Mouse (Mus musculus) bone marrow macrophage, adult 2 months (primary cell): Measurements from ENCODE around the gene Slc51b. TPM values are rescaled to one million over a fixed set of nuclear protein-coding genes. Genes with fewer than 3 reads are reported as not detected.

Experiments
- H3K27ac ChIP-seq: 2 replicates; pipeline ENCODE4 v1.5.1; 2012; ENCODE audit warnings: low read depth, low read length; ENCODE audit not compliant: insufficient read depth
- H3K4me1 ChIP-seq: 2 replicates; pipeline ENCODE4 v1.6.1; 2012; ENCODE audit warnings: low read length; ENCODE audit not compliant: control insufficient read depth, insufficient read depth
- H3K4me3 ChIP-seq: 2 replicates; pipeline ENCODE4 v1.5.1; 2012; ENCODE audit warnings: mild to moderate bottlenecking, low read length, moderate library complexity; ENCODE audit not compliant: insufficient read depth
- CTCF ChIP-seq: IDR thresholded peaks from 2 replicates; pipeline ENCODE4 v1.5.1; 2012; ENCODE audit warnings: low read depth, mild to moderate bottlenecking, low read length, moderate library complexity
- POLR2A ChIP-seq: IDR thresholded peaks from 2 replicates; pipeline ENCODE4 v1.6.1; 2012; ENCODE audit warnings: mild to moderate bottlenecking, low read depth, low read length, borderline replicate concordance
- polyA plus RNA-seq: library from polyadenylated mRNA; stranded (reverse); fragments of >200 nt; gene quantifications from 2 replicates; pipeline ENCODE4 v1.2.4, GENCODE M21; 2012; ENCODE audit not compliant: missing spikeins, insufficient read depth, insufficient read length

The Slc51b gene
- polyA plus RNA-seq, 1 experiment = not detected

DNA sequence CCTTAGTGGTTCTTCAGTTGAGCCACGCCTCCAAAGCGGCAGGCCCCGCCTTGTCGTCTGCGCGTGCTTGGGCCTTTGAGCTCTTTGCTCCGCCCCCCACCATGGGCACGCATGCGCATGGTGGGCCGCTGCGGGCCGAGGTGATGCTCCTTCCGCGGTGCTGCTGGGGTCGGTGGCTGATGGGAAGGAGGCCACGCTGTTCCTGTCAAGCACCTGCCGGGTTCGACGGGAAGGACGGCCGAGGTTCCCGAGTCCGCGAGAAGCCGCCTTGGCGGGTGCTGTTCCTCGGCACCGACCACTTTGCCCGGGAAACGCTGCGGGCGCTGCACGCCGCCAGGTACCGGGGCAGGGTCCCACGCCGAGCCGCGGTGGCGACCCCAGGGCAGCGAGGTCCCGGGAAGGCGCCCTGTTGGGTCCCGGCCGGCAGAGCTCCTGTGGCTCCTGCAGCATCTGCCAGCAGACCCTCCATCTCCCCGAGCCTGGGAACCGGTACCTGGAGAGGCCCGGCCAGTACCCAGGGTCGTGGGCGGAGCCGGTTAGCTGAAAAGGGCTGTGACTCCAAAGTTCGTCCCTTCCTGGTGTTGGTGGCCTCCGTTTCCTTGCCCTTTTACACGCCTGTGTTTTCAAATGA lies 13.0 kb upstream of the Slc51b start, which contains the start of gene Mtfmt:
Gene Mtfmt, plus strand, starts transcription at position 112 of the 631 bp plus-strand sequence.
- peak within 1 kb of the TSS; percentile 84 for H3K4me3 ChIP-seq
- H3K27ac ChIP-seq = no peak within 1 kb of the TSS
- H3K4me1 ChIP-seq = peaks cover 9% of the 10 kb centered on the region; the same call in 1 of the 2 replicates
- TF ChIP-seq POLR2A = no peak
- no peak for TF ChIP-seq CTCF

- H3K27ac ChIP-seq = no peak overlapping the region
- H3K4me3 ChIP-seq = no peak overlapping the region
- no peak for TF ChIP-seq POLR2A
- H3K4me1 ChIP-seq = peaks cover 9% of the 10 kb centered on the region; the same call in 1 of the 2 replicates
These were observed 12.5 kb upstream of the Slc51b start for GRCm38 (mm10) chr9:65435211-65435610.

DNA sequence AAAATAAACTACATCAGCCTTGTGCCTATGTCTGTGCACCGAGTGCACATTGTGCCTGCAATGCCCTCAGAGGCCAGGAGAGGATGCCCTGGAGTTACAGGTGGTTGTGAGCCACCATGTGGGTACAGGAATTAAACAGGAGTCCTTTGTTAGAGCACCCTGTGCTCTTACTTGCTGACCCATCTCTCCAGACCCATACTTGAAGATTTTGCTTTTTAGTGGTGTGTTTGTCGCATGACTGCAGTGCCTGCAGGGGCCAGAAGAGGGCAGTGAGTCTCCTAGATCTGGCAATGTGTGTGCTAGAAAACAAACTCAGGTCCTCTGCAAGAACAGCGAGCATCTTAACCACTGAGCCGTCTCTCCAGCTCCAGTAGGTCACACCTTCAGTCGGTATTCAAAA lies 11.4 kb upstream of the Slc51b start:
- Histone ChIP-seq H3K27ac (no peak overlapping the region), H3K4me1 (peaks cover 9% of the 10 kb centered on the region; the same call in 1 of the 2 replicates), H3K4me3 (no peak overlapping the region)
- TF ChIP-seq CTCF (peak; percentile 45), POLR2A (no peak)

DNA sequence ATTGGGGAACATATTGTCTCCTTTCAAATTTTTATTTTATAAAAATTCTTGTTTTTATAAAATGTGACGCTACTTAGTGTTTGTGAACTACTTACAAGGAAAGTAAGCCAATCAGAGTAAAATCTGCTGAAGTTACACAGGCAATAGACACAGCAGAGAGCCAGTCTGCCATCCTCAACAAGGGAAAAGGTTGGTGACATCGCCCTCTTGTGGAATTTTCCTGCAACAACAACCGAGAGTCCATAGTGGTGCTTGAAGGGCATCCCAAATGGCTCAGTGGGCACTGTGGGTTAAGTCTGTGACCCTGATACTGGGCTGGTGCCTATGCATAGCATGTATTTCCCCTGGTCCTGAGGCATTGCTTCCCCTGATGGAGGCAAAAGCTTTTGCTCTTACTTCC lies 9.5 kb upstream of the Slc51b start:
- H3K4me1 ChIP-seq = peaks cover 9% of the 10 kb centered on the region; the same call in 1 of the 2 replicates
- peak; percentile 31; the same call in 1 of the 2 replicates for TF ChIP-seq CTCF
- no peak for TF ChIP-seq POLR2A
- no peak overlapping the region for H3K27ac ChIP-seq
- no peak overlapping the region for H3K4me3 ChIP-seq

- TF ChIP-seq CTCF = no peak
- TF ChIP-seq POLR2A = no peak
These were observed 8.2 kb upstream of the Slc51b start for GRCm38 (mm10) chr9:65430921-65431320.

GRCm38 (mm10) chr9:65430401-65430800 lies 7.6 kb upstream of the Slc51b start:
- Histone ChIP-seq H3K4me1 (peaks cover 6% of the 10 kb centered on the region; the same call in 1 of the 2 replicates), H3K27ac (no peak overlapping the region), H3K4me3 (no peak overlapping the region)
- TF ChIP-seq CTCF (no peak), POLR2A (no peak)

More at GRCm38 (mm10) chr9:65430921-65431320, 8.2 kb upstream of the Slc51b start:
- no peak overlapping the region for H3K4me3 ChIP-seq
- no peak overlapping the region for H3K27ac ChIP-seq
- peaks cover 6% of the 10 kb centered on the region; the same call in 1 of the 2 replicates for H3K4me1 ChIP-seq

DNA sequence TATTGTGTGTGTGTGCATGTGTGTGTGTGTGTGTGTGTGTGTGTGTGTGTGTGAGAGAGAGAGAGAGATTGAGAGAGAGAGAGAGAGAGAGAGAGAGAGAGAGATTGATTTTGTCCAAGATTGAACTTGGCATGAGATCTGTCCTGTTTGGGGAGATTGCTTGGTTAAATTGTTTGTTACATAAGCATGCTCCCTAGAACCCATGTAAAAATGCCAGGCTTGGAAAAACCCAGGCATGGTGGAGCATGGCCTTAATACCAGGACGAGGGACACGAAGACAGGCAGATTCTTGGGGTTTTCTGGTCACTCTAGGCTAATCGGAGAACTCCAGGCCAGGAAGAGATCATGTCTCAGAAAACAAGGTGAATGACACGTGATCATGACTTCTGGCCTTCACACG lies 5.2 kb upstream of the Slc51b start:
- TF ChIP-seq CTCF (no peak), POLR2A (no peak)
- H3K4me3 ChIP-seq = no peak overlapping the region
- no peak overlapping the region for H3K27ac ChIP-seq
- peaks cover 7% of the 10 kb centered on the region for H3K4me1 ChIP-seq

DNA sequence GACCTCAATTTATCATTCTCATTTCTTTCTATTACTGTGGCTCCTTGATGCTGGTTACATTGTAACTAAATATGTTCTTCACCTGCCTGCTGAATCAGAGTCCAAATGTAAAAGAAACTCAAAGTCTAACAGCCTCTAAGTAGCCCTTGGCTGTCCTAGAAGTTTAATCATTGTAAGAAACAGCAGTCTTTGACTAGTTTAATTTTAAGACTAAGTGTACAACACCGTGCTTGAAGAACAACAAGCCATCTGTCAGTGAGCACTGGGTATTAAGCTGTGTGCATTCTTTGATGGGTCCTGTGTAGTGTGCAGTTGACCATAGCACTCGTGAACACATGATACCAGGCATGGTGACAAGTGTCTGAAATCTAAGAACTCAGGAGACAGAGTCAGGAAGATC lies 4.8 kb upstream of the Slc51b start:
- no peak for TF ChIP-seq CTCF

GRCm38 (mm10) chr9:65424393-65424792 lies 1.6 kb upstream of the Slc51b start:
- H3K4me1 ChIP-seq = peaks cover 7% of the 10 kb centered on the region
- TF ChIP-seq POLR2A (no peak), CTCF (no peak)
- H3K4me3 ChIP-seq = no peak overlapping the region
- no peak overlapping the region for H3K27ac ChIP-seq

More for the DNA sequence above, 4.8 kb upstream of the Slc51b start:
- Histone ChIP-seq H3K4me3 (no peak overlapping the region), H3K27ac (no peak overlapping the region), H3K4me1 (peaks cover 7% of the 10 kb centered on the region)

DNA sequence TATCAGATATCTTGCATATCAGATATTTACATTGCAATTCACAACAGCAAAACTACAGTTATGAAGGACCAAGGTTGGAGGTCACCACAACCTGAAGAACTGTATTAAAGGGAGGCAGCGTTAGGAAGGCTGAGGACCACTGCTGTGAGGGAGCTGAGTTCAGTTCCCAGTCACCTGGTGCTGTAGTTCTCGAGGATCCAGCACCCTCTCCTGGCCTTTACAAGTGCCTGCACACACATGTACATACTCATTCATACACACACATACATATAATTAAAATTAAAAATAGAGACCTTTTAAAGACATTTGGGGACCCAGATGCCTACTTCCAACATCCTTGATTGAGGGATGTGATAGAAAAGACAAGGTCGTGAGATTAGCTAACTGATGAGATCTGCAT lies 3.1 kb downstream of the Slc51b start:
- no peak for TF ChIP-seq POLR2A
- no peak for TF ChIP-seq CTCF
- Histone ChIP-seq H3K27ac (no peak overlapping the region), H3K4me1 (peaks cover 4% of the 10 kb centered on the region), H3K4me3 (no peak overlapping the region)
